Mouse (Mus musculus): ENCODE data around the gene Spata13. TPM values are rescaled to one million over a fixed set of nuclear protein-coding genes. Genes with fewer than 3 reads are reported as not detected.

Gene Spata13
- polyA plus RNA-seq, 1 experiment from 2014 or later, result 0.43 TPM

DNA sequence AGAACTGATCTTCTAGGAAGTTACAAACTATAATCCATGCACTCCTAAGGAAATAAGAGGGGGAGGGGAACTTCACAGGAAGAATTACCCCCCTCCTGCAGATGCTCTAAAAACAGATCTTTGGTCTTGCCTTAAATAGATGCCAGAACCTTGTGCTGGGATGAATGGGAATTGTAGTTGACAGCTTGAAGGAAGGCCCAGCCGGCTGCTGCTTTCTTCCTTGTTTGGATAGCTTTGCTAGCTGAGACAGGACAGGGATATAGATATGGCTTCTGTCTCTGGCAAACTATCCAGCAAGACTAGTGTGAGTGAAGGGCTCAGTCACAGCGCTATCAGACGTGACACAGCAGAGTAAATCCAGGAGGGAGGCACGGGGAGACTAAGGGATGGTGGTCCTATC, 99.9 kb downstream of the Spata13 start:
- no peak overlapping the region for H3K27ac ChIP-seq
- WGBS (ENCODE audit: missing documents), result 60% methylated on average over 4 of the region's 4 CpGs
- H3K36me3 ChIP-seq (ENCODE audit: inconsistent target), result no peaks in the 10 kb centered on the region
- peak overlapping the region; percentile 3; the same call in 1 of the 2 replicates for H3K4me3 ChIP-seq (ENCODE audit: inconsistent target)
- H3K79me2 ChIP-seq (ENCODE audit: inconsistent target), result peaks cover 6% of the 10 kb centered on the region; the same call in 1 of the 2 replicates

DNA sequence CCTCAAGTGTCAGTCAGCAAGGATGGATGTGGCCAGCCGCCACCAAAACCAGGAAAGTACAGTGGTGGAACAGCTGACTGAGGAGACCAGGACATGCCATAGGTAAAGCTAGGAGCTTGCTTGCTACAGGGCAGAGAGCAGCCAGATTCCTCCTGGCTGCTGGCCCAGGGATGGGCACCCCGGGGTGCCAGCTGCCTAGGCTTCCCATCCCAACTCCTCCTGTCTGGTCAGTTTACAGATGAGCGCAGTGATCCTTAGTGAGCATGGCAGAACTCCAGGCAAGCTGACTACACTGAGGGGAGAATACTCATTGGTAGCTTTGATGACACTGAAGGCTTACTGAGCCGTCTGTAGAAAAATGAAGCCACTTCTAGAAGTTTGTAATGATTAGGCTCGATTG, 101.4 kb downstream of the Spata13 start:
- H3K36me3 ChIP-seq (ENCODE audit: inconsistent target), result no peaks in the 10 kb centered on the region
- H3K79me2 ChIP-seq (ENCODE audit: inconsistent target), result peaks cover 6% of the 10 kb centered on the region; the same call in 1 of the 2 replicates
- 73% methylated on average over 5 of the region's 5 CpGs for WGBS (ENCODE audit: missing documents)
- H3K4me3 ChIP-seq (ENCODE audit: inconsistent target), result no peak overlapping the region
- no peak overlapping the region for H3K27ac ChIP-seq

GRCm38 (mm10) chr14:60735848-60736547, 102.2 kb downstream of the Spata13 start:
- Histone ChIP-seq H3K79me2 (ENCODE audit: inconsistent target) (peaks cover 6% of the 10 kb centered on the region; the same call in 1 of the 2 replicates), H3K4me3 (ENCODE audit: inconsistent target) (no peak overlapping the region), H3K36me3 (ENCODE audit: inconsistent target) (no peaks in the 10 kb centered on the region), H3K27ac (peak overlapping the region; percentile 80)
- 21% methylated on average over 13 of the region's 13 CpGs for WGBS (ENCODE audit: missing documents)

- Histone ChIP-seq H3K27ac (peak overlapping the region; percentile 80), H3K4me3 (ENCODE audit: inconsistent target) (no peak overlapping the region), H3K36me3 (ENCODE audit: inconsistent target) (no peaks in the 10 kb centered on the region), H3K79me2 (ENCODE audit: inconsistent target) (peaks cover 6% of the 10 kb centered on the region; the same call in 1 of the 2 replicates)
- 2% methylated on average over 4 of the region's 4 CpGs for WGBS (ENCODE audit: missing documents)
These were observed 102.9 kb downstream of the Spata13 start for GRCm38 (mm10) chr14:60736591-60737192.

DNA sequence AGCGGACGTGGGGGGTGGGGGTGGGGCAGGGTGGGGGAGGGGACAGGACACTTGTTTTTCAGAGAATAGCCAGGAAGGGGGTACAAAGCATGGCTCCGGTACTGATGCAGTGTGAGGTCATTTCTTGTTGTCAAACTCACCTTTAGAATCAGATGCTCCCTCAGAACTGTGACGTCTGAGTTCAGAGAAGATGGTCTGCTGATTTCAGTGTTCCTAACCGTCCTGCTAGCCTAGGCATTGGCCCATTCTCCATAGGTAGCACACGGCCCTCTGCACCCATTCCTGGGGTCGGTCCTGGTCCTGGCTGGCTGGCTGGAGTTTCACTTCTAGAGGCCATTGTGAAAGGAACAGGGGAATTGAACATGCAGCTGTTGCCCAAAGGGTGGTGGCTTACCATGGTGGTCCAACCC, 103.4 kb downstream of the Spata13 start:
- Histone ChIP-seq H3K36me3 (ENCODE audit: inconsistent target) (no peaks in the 10 kb centered on the region), H3K4me3 (ENCODE audit: inconsistent target) (no peak overlapping the region), H3K79me2 (ENCODE audit: inconsistent target) (peaks cover 6% of the 10 kb centered on the region; the same call in 1 of the 2 replicates), H3K27ac (peak overlapping the region; percentile 80)
- 18% methylated on average over 7 of the region's 7 CpGs for WGBS (ENCODE audit: missing documents)

DNA sequence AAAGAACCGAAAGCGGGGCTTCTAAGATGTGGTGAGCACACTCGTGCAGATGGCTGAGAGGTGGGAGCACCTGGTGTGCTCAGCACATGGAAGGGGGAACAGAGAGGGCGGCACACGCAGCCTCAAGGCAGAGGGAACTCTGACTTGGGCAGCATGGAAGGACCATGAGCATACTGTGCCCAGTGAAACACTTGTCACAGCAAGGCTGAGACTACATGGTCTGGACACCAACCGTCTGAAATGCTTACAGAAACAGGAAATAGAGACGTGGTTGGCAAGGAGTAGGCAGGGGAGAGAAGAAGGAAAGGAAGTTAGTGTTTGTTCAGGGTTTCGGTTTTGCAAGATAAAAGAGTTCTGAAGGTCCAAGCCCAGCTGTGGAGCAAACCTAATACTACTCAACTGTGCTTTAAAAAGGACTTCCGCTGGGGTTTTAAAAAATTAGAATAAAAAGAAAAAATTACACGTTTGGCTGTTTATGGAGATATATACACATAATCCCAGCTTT, 104.7 kb downstream of the Spata13 start:
- Histone ChIP-seq H3K79me2 (ENCODE audit: inconsistent target) (peaks cover 6% of the 10 kb centered on the region; the same call in 1 of the 2 replicates), H3K4me3 (ENCODE audit: inconsistent target) (no peak overlapping the region; the same call in 1 of the 2 replicates), H3K36me3 (ENCODE audit: inconsistent target) (no peaks in the 10 kb centered on the region), H3K27ac (peak overlapping the region; percentile 80)
- 6% methylated on average over 10 of the region's 10 CpGs for WGBS (ENCODE audit: missing documents)

DNA sequence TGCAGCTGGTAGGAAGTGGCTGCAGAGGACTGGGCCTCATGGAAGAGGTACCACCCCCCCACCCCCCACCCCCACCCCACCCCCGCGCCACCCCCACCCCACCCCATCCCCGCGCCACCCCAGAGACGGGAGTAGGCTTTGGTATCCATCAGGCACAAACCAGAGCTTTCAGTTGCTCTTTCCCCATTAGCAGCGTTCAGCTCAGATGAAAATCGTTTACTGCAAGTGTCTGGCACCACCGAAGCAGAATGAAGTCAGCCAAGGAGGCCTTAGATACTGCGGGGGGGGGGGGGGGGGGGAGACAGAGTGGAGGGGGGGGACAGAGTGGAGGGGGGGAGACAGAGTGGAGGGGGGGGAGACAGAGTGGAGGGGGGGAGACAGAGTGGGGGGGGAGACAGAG, 105.4 kb downstream of the Spata13 start:
- H3K4me3 ChIP-seq (ENCODE audit: inconsistent target), result no peak overlapping the region
- no CpG with 5 or more reads among the region's 9 CpGs for WGBS (ENCODE audit: missing documents)
- H3K36me3 ChIP-seq (ENCODE audit: inconsistent target), result no peaks in the 10 kb centered on the region
- H3K27ac ChIP-seq, result peak overlapping the region; percentile 80; the same call in 1 of the 2 replicates
- H3K79me2 ChIP-seq (ENCODE audit: inconsistent target), result peaks cover 6% of the 10 kb centered on the region; the same call in 1 of the 2 replicates

DNA sequence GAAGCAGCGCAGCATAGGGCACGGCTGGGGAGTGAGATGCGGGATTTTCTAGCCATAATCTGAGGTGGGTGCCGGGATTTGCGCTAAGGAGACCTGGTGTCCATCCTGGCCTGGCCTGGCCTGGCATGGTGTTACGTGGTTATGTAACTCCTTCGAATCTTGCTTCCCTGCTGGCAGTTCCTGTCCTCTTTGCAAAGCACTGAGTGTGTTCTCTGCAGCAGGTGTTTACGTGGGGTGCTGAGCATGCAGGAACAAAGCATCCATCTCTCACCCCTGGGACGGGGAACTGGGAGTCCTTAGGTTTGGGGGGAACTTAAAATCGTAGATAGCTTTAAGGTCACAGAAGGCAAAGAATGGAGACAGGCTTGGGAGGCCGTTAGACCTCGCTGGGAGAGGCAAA, 105.8 kb downstream of the Spata13 start:
- no peak overlapping the region for H3K27ac ChIP-seq
- H3K36me3 ChIP-seq (ENCODE audit: inconsistent target), result no peaks in the 10 kb centered on the region
- H3K79me2 ChIP-seq (ENCODE audit: inconsistent target), result peaks cover 6% of the 10 kb centered on the region; the same call in 1 of the 2 replicates
- no peak overlapping the region for H3K4me3 ChIP-seq (ENCODE audit: inconsistent target)
- 81% methylated on average over 12 of the region's 12 CpGs for WGBS (ENCODE audit: missing documents)

- Histone ChIP-seq H3K79me2 (ENCODE audit: inconsistent target) (no peaks in the 10 kb centered on the region; the same call in 1 of the 2 replicates), H3K27ac (no peak overlapping the region), H3K4me3 (ENCODE audit: inconsistent target) (no peak overlapping the region), H3K36me3 (ENCODE audit: inconsistent target) (no peaks in the 10 kb centered on the region)
- WGBS (ENCODE audit: missing documents), result 84% methylated on average over 5 of the region's 5 CpGs
These were observed 106.7 kb downstream of the Spata13 start for GRCm38 (mm10) chr14:60740507-60740906.

DNA sequence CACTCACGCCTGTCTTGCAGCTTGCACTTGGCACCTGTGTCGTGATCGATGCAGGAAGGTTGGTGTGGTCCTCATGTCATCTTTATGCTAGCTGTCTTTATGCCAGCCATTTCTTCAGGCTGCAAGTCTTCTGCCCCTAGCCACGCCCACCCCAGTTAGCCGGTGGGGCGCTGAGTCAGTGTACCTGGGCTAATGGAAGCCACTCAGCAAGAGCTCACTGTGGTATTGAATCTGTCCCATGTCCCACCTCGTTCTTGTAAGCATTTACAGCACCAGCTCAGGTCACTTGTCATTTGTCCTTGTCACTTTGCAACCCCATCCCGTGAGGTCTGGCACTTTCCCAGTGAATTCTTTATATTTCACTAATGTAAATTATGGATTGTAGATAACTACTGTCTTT, 107.2 kb downstream of the Spata13 start:
- Histone ChIP-seq H3K27ac (no peak overlapping the region), H3K36me3 (ENCODE audit: inconsistent target) (no peaks in the 10 kb centered on the region), H3K79me2 (ENCODE audit: inconsistent target) (no peaks in the 10 kb centered on the region; the same call in 1 of the 2 replicates), H3K4me3 (ENCODE audit: inconsistent target) (no peak overlapping the region)
- WGBS (ENCODE audit: missing documents), result 84% methylated on average over 8 of the region's 8 CpGs

- Histone ChIP-seq H3K4me3 (ENCODE audit: inconsistent target) (no peak overlapping the region), H3K36me3 (ENCODE audit: inconsistent target) (no peaks in the 10 kb centered on the region), H3K27ac (no peak overlapping the region), H3K79me2 (ENCODE audit: inconsistent target) (no peaks in the 10 kb centered on the region; the same call in 1 of the 2 replicates)
- WGBS (ENCODE audit: missing documents), result 80% methylated on average over 6 of the region's 6 CpGs
These were observed 107.7 kb downstream of the Spata13 start for GRCm38 (mm10) chr14:60741490-60741981.

DNA sequence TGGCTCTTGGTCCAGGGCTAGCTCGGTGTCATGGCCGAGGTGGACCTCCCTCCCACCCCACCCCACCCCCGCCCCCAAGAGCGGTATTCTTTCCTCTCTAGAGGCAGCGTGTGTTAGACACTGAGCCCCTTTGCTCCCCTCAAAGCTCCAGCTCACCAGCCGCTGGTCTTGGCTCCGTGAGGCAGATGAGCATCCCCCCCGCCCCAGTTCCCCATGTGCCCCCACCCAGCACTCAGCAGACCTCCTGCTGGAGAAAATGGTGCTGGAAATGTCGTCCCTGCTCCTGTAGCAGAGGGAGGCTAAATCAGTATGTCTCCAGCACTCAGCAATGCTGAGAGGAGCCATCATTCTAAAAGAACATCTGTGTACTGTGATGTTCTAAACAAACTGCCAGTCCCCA, 109.9 kb downstream of the Spata13 start:
- WGBS (ENCODE audit: missing documents), result 87% methylated on average over 8 of the region's 9 CpGs
- no peaks in the 10 kb centered on the region; the same call in 1 of the 2 replicates for H3K79me2 ChIP-seq (ENCODE audit: inconsistent target)
- no peaks in the 10 kb centered on the region for H3K36me3 ChIP-seq (ENCODE audit: inconsistent target)
- no peak overlapping the region for H3K4me3 ChIP-seq (ENCODE audit: inconsistent target)
- no peak overlapping the region for H3K27ac ChIP-seq

DNA sequence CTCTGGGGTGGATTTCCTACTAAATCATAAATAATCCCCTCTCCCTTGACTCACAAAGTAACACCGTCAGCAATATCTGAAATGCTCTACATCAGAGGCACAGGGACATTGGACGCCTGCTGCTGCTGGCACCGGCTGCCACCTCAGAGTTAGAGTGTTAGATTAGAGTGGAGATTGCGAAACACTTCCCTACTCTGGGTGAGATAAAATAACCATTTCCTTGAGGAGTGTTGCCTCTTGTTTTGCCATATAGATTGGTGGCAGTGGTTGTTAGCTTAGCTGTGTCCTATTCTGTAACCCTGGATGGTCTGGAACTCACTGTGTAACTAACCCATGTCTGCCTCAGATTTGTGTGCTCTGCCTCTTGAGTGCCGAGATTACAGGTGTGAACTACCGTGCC, 111.4 kb downstream of the Spata13 start:
- Histone ChIP-seq H3K4me3 (ENCODE audit: inconsistent target) (no peak overlapping the region), H3K36me3 (ENCODE audit: inconsistent target) (no peaks in the 10 kb centered on the region), H3K79me2 (ENCODE audit: inconsistent target) (no peaks in the 10 kb centered on the region; the same call in 1 of the 2 replicates), H3K27ac (no peak overlapping the region)
- 21% methylated on average over 4 of the region's 6 CpGs for WGBS (ENCODE audit: missing documents)

DNA sequence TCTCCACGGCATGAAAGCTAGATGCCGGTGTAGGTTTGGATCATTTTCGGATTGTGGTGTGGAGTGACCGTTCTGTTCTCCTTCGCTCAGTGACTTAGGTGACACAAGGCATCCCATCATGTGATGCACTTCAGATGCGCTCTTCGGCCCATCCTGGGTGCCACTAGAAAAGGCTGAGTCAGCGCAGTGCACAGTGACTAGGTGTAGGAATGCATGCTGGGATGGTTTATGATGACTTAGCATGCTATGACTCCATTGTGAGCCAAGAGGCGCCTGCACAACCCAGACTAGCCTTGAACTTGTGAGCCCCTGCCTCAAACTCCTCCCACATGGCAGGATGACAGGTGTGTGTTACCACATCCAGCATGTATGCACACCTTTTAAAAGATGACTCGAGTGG, 112.3 kb downstream of the Spata13 start:
- Histone ChIP-seq H3K79me2 (ENCODE audit: inconsistent target) (no peaks in the 10 kb centered on the region; the same call in 1 of the 2 replicates), H3K4me3 (ENCODE audit: inconsistent target) (no peak overlapping the region), H3K27ac (no peak overlapping the region), H3K36me3 (ENCODE audit: inconsistent target) (no peaks in the 10 kb centered on the region)
- WGBS (ENCODE audit: missing documents), result 93% methylated on average over 10 of the region's 10 CpGs
